Mouse (Mus musculus): Measurements from ENCODE around the gene Oxct1. TPM values are rescaled to one million over a fixed set of nuclear protein-coding genes. Genes with fewer than 3 reads are reported as not detected.
A peak's percentile ranks its signal among the peaks of the same experiment; 100 is the strongest.

The Oxct1 gene
- polyA plus RNA-seq (2014; fragmentation: Nextera tagmentation; extraction: Ambion mirVana), result 235 and 243 TPM in 2 replicates

DNA sequence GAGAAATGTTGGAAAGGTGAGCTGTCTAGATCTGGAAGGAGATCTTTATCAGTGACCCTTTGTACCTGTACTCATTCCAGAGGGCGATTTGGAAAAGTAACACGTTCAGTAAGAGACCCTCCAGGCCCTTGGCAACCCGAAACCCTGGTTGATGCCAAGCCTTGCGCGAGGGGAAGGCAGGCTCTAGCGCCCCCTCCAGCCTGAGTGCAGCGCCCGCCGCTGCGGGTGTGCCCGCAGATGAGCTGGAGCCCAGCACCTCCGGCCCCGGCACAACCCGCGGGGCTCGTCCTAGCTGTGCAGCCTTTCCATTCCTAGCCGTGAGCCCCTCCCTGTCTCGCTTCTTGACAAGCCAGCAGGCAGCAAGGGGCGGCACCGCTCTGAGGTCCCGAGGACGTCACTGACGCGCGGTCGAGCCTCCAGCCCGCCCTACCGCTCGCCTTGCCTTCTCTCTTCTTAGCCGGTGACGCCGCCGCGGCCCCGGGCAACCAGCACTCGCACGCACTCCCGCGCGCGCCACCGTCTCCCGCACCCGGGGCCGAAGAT, at the start of gene Oxct1:
TSS of gene Oxct1 (plus strand) at position 153 of the 543 bp plus-strand sequence.
- Histone ChIP-seq H3K9me3 (ENCODE audit: control insufficient read depth, low read length) (no peaks in the 10 kb centered on the region), H3K27ac (replicated peaks; ENCODE audit: low read depth, low read length) (peak within 1 kb of the TSS; percentile 99), H3K9ac (ENCODE audit: low read depth, low read length) (peak within 1 kb of the TSS; percentile 88), H3K4me2 (ENCODE audit: low read depth, low read length) (peak within 1 kb of the TSS; percentile 62), H3K36me3 (ENCODE audit: control insufficient read depth, insufficient read depth, low read length) (no peaks in the 10 kb centered on the region), H3K27me3 (replicated peaks; ENCODE audit: control insufficient read depth, insufficient read depth, low read length) (no peaks in the 10 kb centered on the region), H3K4me1 (ENCODE audit: control insufficient read depth, insufficient read depth, low read length) (peaks cover 18% of the 10 kb centered on the region), H3K4me3 (ENCODE audit: low read depth, low read length) (peak within 1 kb of the TSS; percentile 68)
- ATAC-seq (ENCODE audit: low read depth), result peak; percentile 96
- WGBS, result under 1% methylated on average over 38 of the region's 45 CpGs
- DNase-seq (ENCODE audit: low spot score), result peak; percentile 97

DNA sequence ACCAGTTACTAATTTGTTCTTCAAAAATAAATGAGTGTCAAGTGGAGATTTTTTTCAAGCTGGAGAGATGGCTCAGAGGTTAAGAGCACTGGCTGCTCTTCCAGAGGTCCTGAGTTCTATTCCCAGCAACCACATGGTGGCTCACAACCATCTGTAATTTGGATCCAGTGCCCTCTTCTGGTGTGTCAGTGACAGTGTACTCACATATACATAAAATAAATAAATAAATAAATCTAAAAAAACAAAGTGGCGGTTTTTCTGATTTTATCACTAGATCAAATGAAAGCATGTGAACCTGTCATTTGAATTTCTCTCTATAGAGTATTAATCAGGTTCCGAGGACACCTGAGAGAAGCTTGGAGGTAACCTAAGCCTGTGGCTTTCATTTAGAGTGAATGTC, 47.9 kb upstream of the Oxct1 start:
- no peak for DNase-seq (ENCODE audit: low spot score)
- peaks cover 23% of the 10 kb centered on the region for H3K36me3 ChIP-seq (ENCODE audit: control insufficient read depth, insufficient read depth, low read length)
- ATAC-seq (ENCODE audit: low read depth), result no peak
- H3K9ac ChIP-seq (ENCODE audit: low read depth, low read length), result no peak overlapping the region
- H3K9me3 ChIP-seq (ENCODE audit: control insufficient read depth, low read length), result no peaks in the 10 kb centered on the region
- H3K4me3 ChIP-seq (ENCODE audit: low read depth, low read length), result no peak overlapping the region
- no peak overlapping the region for H3K27ac ChIP-seq (replicated peaks; ENCODE audit: low read depth, low read length)
- no peaks in the 10 kb centered on the region for H3K27me3 ChIP-seq (replicated peaks; ENCODE audit: control insufficient read depth, insufficient read depth, low read length)
- H3K4me2 ChIP-seq (ENCODE audit: low read depth, low read length), result no peak overlapping the region; the same call in 1 of the 2 replicates
- no peaks in the 10 kb centered on the region for H3K4me1 ChIP-seq (ENCODE audit: control insufficient read depth, insufficient read depth, low read length)
- WGBS, result 85% methylated on average over 2 of the region's 2 CpGs

DNA sequence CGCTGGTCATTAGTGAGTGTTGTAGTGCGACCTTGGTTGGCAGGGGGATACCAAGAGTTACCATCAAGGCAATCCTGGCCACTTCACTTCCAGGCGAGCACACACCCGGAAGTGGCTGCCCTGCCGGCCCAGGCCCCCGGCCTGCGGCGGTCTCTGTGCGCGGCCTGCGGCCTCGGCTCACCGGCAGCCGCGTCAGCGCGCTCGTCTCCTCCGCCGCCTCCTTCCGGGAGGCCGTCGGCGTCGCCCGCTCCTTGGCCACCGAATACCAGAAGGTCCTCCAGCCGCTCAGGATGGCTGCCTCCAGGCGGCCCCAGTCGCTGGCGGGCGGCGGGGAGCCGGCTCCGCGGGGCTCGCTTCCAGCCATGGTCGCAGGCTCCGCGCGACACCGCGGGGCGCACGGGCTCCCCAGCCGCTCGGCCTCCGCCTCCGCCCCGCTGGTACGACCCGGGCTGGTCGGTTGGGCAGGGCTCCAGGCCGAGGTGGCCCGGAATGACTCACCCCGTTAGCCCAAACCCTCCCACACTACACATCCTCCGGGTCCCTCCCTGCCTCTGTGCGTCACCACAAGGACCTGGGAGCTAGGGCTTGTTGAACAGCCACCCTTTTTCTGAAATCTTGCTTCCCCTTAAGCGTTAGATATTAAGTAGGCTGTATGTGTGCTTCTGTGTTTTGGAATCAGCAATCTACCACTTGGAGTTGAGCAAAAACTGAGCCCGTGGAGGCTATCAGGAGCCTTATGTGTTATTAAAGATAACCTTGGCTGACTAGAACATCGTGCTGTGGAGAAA, 46.9 kb upstream of the Oxct1 start, which contains the start of gene Fbxo4:
TSS of gene Fbxo4 (minus strand) at position 513 of the 788 bp plus-strand sequence.
- Histone ChIP-seq H3K4me3 (ENCODE audit: low read depth, low read length) (peak within 1 kb of the TSS; percentile 74), H3K27ac (replicated peaks; ENCODE audit: low read depth, low read length) (peak within 1 kb of the TSS; percentile 98), H3K9me3 (ENCODE audit: control insufficient read depth, low read length) (no peaks in the 10 kb centered on the region), H3K4me1 (ENCODE audit: control insufficient read depth, insufficient read depth, low read length) (no peaks in the 10 kb centered on the region), H3K27me3 (replicated peaks; ENCODE audit: control insufficient read depth, insufficient read depth, low read length) (no peaks in the 10 kb centered on the region), H3K36me3 (ENCODE audit: control insufficient read depth, insufficient read depth, low read length) (peaks cover 30% of the 10 kb centered on the region), H3K9ac (ENCODE audit: low read depth, low read length) (peak within 1 kb of the TSS; percentile 94), H3K4me2 (ENCODE audit: low read depth, low read length) (peak within 1 kb of the TSS; percentile 69)
- DNase-seq (ENCODE audit: low spot score) (peak; percentile 77), ATAC-seq (ENCODE audit: low read depth) (peak; percentile 96)
- 3% methylated on average over 37 of the region's 61 CpGs for WGBS

DNA sequence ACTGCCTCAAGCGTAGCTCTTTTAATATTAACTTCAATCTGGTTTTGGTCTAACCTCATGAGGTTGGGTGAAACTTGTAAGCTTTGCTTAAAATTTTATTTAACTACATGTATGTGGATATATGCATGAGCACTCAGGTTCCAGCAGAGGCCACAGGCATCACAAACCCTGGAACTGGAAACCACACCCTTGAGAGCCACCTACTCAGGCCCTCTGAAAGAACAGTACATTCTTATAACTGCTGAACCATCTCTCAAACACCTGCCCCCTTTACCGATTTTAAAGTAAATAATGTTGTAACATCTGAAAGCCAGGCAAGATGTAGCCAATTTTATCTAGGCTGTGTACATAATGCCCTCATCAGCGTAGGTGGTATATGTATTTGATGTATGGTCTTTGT, 46.3 kb upstream of the Oxct1 start:
- Histone ChIP-seq H3K9ac (ENCODE audit: low read depth, low read length) (peak overlapping the region; percentile 94), H3K4me1 (ENCODE audit: control insufficient read depth, insufficient read depth, low read length) (no peaks in the 10 kb centered on the region), H3K36me3 (ENCODE audit: control insufficient read depth, insufficient read depth, low read length) (peaks cover 34% of the 10 kb centered on the region), H3K27me3 (replicated peaks; ENCODE audit: control insufficient read depth, insufficient read depth, low read length) (no peaks in the 10 kb centered on the region), H3K4me2 (ENCODE audit: low read depth, low read length) (peak overlapping the region; percentile 69), H3K27ac (replicated peaks; ENCODE audit: low read depth, low read length) (peak overlapping the region; percentile 98), H3K9me3 (ENCODE audit: control insufficient read depth, low read length) (no peaks in the 10 kb centered on the region), H3K4me3 (ENCODE audit: low read depth, low read length) (peak overlapping the region; percentile 74)
- 79% methylated on average over 3 of the region's 3 CpGs for WGBS
- ATAC-seq (ENCODE audit: low read depth), result no peak
- DNase-seq (ENCODE audit: low spot score), result no peak

DNA sequence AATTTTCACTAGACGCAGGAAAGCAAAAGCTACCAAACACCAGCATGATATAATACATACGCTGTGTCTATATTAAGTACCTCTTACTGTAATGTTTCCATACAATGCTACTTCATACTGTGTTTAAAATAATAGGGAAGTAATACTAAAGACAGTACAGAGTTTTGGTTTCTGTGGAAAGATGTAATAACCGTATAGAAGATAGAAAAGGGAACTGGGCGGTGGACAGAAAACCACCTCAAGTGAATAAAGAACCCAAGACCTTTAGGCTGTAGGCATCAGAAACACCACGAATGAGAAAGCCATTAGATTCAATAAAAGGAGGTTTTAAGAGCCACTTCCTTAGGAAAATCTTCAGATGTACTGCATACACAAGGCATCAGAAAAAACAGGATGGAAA, 43.5 kb upstream of the Oxct1 start:
- Histone ChIP-seq H3K9ac (ENCODE audit: low read depth, low read length) (no peak overlapping the region), H3K9me3 (ENCODE audit: control insufficient read depth, low read length) (no peaks in the 10 kb centered on the region), H3K27ac (replicated peaks; ENCODE audit: low read depth, low read length) (no peak overlapping the region), H3K27me3 (replicated peaks; ENCODE audit: control insufficient read depth, insufficient read depth, low read length) (no peaks in the 10 kb centered on the region), H3K4me2 (ENCODE audit: low read depth, low read length) (no peak overlapping the region), H3K4me3 (ENCODE audit: low read depth, low read length) (no peak overlapping the region), H3K36me3 (ENCODE audit: control insufficient read depth, insufficient read depth, low read length) (peaks cover 54% of the 10 kb centered on the region), H3K4me1 (ENCODE audit: control insufficient read depth, insufficient read depth, low read length) (no peaks in the 10 kb centered on the region)
- no peak for DNase-seq (ENCODE audit: low spot score)
- 93% methylated on average over 5 of the region's 5 CpGs for WGBS
- ATAC-seq (ENCODE audit: low read depth), result no peak

DNA sequence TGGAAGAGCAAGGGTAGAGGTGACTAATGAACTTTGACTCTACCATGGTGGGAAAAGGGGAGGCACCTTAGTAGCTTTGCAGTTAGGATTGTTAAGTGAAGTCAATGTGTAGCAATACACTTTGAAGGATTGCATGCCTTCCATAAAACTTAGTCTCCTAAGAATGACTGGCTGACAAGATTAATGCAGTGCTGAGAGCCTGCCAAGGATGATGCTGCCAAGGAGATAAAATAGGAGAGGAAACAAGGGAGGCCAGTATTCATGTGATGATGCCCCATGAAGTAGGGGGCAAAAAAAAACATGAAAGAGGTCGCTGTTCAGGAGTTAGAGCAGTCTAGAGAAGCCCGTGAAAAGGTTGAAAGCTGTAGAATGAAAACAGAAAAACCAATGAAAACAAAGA, 41.3 kb upstream of the Oxct1 start:
- no peak for DNase-seq (ENCODE audit: low spot score)
- WGBS, result 92% methylated on average over 2 of the region's 2 CpGs
- no peaks in the 10 kb centered on the region for H3K27me3 ChIP-seq (replicated peaks; ENCODE audit: control insufficient read depth, insufficient read depth, low read length)
- 0 out of 2 replicates have a peak, but pooled peaks cover 3% of the 10 kb centered on the region for H3K9me3 ChIP-seq (ENCODE audit: control insufficient read depth, low read length)
- H3K36me3 ChIP-seq (ENCODE audit: control insufficient read depth, insufficient read depth, low read length), result peaks cover 72% of the 10 kb centered on the region
- no peak for ATAC-seq (ENCODE audit: low read depth)
- H3K27ac ChIP-seq (replicated peaks; ENCODE audit: low read depth, low read length), result no peak overlapping the region
- H3K9ac ChIP-seq (ENCODE audit: low read depth, low read length), result no peak overlapping the region
- H3K4me2 ChIP-seq (ENCODE audit: low read depth, low read length), result no peak overlapping the region
- H3K4me1 ChIP-seq (ENCODE audit: control insufficient read depth, insufficient read depth, low read length), result no peaks in the 10 kb centered on the region
- no peak overlapping the region for H3K4me3 ChIP-seq (ENCODE audit: low read depth, low read length)

DNA sequence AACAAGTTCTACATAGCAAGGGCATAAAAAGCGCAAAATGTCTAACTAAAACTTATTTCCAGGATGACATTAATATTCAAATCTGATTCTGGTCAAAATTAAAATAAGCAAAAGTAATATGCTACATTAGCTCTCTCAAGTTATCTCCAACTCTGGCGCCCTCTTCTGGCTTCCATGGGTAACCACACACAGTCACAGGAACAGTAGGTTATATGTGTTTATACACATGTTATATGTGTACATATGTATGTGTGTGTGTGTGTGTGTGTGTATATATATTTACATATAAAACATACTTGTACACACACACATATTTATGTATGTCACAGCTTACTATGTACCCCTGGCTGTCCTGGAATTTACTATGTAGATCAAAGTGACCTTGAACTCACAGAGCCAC, 38.2 kb upstream of the Oxct1 start:
- Histone ChIP-seq H3K4me1 (ENCODE audit: control insufficient read depth, insufficient read depth, low read length) (no peaks in the 10 kb centered on the region), H3K9ac (ENCODE audit: low read depth, low read length) (no peak overlapping the region), H3K27ac (replicated peaks; ENCODE audit: low read depth, low read length) (no peak overlapping the region), H3K4me2 (ENCODE audit: low read depth, low read length) (no peak overlapping the region), H3K9me3 (ENCODE audit: control insufficient read depth, low read length) (0 out of 2 replicates have a peak, but pooled peaks cover 3% of the 10 kb centered on the region), H3K36me3 (ENCODE audit: control insufficient read depth, insufficient read depth, low read length) (peaks cover 78% of the 10 kb centered on the region), H3K4me3 (ENCODE audit: low read depth, low read length) (no peak overlapping the region), H3K27me3 (replicated peaks; ENCODE audit: control insufficient read depth, insufficient read depth, low read length) (no peaks in the 10 kb centered on the region)
- 53% methylated on average over 2 of the region's 2 CpGs for WGBS
- no peak for DNase-seq (ENCODE audit: low spot score)
- ATAC-seq (ENCODE audit: low read depth), result no peak

DNA sequence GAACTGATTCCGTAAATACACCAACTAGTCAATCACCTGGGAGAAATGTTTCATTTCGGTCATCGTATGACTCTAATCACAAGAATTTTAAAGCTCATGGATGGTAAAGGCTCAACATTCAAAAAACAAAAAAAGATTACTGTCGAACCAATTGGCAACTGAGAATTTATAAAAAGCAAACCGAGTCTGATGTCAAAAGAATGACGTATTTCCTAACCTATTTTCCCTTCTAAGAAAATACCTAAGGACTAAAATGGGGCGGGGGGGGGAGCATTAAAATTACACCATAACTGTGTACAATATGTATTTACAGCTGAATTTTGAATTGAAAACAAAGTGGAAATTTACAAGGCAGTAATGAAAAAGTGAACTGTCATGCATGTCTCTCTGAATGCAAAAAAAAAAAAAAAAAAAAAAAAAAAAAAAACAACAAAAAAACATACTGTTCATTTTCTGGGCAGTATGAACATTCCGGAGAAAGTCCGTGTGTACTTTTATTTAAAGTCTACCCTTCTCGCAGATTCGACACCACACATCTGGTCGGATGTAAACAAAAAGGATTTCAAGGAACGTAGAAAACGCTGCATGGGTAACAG, 31.2 kb upstream of the Oxct1 start:
- H3K4me2 ChIP-seq (ENCODE audit: low read depth, low read length), result peak overlapping the region; percentile 57
- H3K4me3 ChIP-seq (ENCODE audit: low read depth, low read length), result peak overlapping the region; percentile 87
- peaks cover 6% of the 10 kb centered on the region for H3K4me1 ChIP-seq (ENCODE audit: control insufficient read depth, insufficient read depth, low read length)
- ATAC-seq (ENCODE audit: low read depth) (no peak), DNase-seq (ENCODE audit: low spot score) (no peak)
- no peaks in the 10 kb centered on the region for H3K9me3 ChIP-seq (ENCODE audit: control insufficient read depth, low read length)
- H3K27me3 ChIP-seq (replicated peaks; ENCODE audit: control insufficient read depth, insufficient read depth, low read length), result no peaks in the 10 kb centered on the region
- H3K9ac ChIP-seq (ENCODE audit: low read depth, low read length), result peak overlapping the region; percentile 89
- peaks cover 22% of the 10 kb centered on the region; the same call in 1 of the 2 replicates for H3K36me3 ChIP-seq (ENCODE audit: control insufficient read depth, insufficient read depth, low read length)
- peak overlapping the region; percentile 94 for H3K27ac ChIP-seq (replicated peaks; ENCODE audit: low read depth, low read length)
- 20% methylated on average over 14 of the region's 14 CpGs for WGBS

All from embryonic facial prominence, embryonic 14.5 days (tissue).